Mouse (Mus musculus): ENCODE results near the gene Bin2. TPM values are rescaled to one million over a fixed set of nuclear protein-coding genes. Genes with fewer than 3 reads are reported as not detected.

The Bin2 gene
- polyA plus RNA-seq, 1 experiment from 2014 or later: not detected

DNA sequence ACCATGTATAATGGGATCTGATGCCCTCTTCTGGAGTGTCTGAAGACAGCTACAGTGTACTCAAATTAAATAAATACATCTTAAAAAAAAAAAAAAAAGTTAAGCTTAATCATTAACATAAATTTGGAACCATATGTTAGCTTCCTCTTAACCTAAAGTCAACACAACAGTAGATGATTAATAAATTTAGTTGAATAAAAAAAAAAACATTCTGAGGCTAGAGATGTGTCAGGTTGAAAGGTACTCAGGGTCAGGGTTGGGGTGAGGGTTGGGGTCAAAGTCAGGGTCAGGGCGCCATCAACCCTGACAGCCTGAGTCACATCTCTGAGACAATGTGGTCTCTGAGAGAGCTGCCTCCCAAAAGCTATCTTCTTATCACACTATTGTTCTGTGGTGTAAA lies 15.1 kb downstream of the Bin2 start:
- no peaks in the 10 kb centered on the region for H3K27me3 ChIP-seq
- CTCF ChIA-PET: interaction anchor here (2.0 to 2.9 kb wide), 2 partner anchors 9 to 12 kb away, joined by 4 to 9 read pairs; no protein-coding TSS in a partner anchor
- DNase-seq (ENCODE audit: low read depth, low spot score) (no peak), ATAC-seq (no peak)
- TF ChIP-seq CTCF (IDR thresholded peaks at IDR 0.05): no peak
- in situ Hi-C loops (cut with MboI; ENCODE audit: low pct_unique_long_range_greater_than_20kb): no loop called here
- POLR2A ChIA-PET: interaction anchor here (0.6 kb wide), 2 partner anchors 160 to 488 kb away, joined by 3 read pairs; no protein-coding TSS in a partner anchor

DNA sequence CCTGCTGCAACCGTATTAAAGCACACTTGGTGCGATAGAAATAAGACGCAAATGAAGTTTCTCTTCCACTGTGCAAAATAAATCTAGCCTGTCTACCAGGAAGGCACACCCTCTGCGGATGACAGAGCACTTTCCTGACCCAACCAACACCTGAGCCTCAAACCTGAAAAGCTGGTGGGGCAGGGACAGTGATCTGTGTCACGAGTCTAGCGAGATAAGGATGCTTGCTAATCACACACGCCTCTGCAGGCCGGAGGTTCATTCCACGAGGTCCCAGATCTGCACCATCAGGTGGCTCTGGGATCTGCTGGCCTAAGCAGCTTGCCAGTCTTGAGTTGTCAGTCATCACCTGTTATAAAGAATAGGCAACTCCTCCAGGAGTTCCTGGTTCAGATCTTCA lies 17.7 kb downstream of the Bin2 start:
- TF ChIP-seq CTCF (IDR thresholded peaks at IDR 0.05): no peak
- H3K27me3 ChIP-seq: no peaks in the 10 kb centered on the region
- DNase-seq (ENCODE audit: low read depth, low spot score) (no peak), ATAC-seq (no peak)
- in situ Hi-C loops (cut with MboI; ENCODE audit: low pct_unique_long_range_greater_than_20kb): no loop called here
- CTCF ChIA-PET: interaction anchor here (0.8 to 1.8 kb wide), 3 partner anchors 8 to 49 kb away, joined by 3 read pairs; no protein-coding TSS in a partner anchor
- POLR2A ChIA-PET: interaction anchor here (1.2 kb wide), 1 partner anchor 13 kb away, joined by 3 read pairs; no protein-coding TSS in a partner anchor

DNA sequence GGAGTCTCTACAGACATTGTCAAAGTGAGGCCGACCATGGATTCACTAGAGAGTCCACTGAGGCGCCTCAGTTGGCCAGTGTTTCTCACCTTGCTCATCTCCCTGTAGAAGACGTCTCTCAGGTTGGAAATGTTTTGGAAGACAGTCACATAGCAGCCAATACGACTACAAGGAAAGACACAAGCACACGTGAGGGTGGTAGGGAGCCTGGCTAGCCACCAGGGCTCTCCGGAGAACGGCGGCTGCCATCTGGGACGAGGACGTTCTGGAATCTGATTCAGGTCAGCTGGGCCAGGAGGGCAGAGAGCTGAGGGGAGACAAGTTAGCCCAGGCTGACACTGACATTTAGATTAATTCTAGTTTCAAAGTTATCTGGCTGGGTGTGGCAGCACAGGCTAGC lies 19.2 kb downstream of the Bin2 start:
- in situ Hi-C loops (cut with MboI; ENCODE audit: low pct_unique_long_range_greater_than_20kb): no loop called here
- no peaks in the 10 kb centered on the region for H3K27me3 ChIP-seq
- ATAC-seq: no peak
- TF ChIP-seq CTCF (IDR thresholded peaks at IDR 0.05): no peak
- CTCF ChIA-PET: interaction anchor here (1.1 kb wide), 1 partner anchor 25 kb away, joined by 3 read pairs; no protein-coding TSS in a partner anchor
- POLR2A ChIA-PET: no interaction called here
- DNase-seq (ENCODE audit: low read depth, low spot score): no peak

DNA sequence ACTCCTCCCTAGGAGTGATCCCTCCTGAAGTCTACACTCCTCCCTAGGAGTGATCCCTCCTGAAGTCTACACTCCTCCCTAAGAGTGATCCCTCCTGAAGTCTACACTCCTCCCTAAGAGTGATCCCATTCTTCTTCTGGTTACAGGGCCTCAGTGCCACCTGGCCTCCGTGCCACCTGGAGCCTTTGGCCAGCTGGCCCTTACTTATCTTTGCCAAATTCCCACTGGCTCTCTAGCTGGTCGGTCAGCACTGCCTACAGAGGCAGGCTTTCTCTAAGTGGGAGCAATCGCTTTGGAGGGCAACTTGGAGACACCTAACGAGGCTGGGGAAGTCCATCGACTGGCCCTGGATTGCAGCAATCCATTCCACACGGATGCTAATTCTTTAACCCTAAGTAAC lies 23.2 kb downstream of the Bin2 start:
- no peak for DNase-seq (ENCODE audit: low read depth, low spot score)
- CTCF ChIA-PET: interaction anchor here (1.2 kb wide), 1 partner anchor 22 kb away, joined by 3 read pairs; no protein-coding TSS in a partner anchor
- TF ChIP-seq CTCF (IDR thresholded peaks at IDR 0.05): no peak
- ATAC-seq: no peak
- POLR2A ChIA-PET: no interaction called here
- H3K27me3 ChIP-seq: no peaks in the 10 kb centered on the region
- in situ Hi-C loops (cut with MboI; ENCODE audit: low pct_unique_long_range_greater_than_20kb): no loop called here

DNA sequence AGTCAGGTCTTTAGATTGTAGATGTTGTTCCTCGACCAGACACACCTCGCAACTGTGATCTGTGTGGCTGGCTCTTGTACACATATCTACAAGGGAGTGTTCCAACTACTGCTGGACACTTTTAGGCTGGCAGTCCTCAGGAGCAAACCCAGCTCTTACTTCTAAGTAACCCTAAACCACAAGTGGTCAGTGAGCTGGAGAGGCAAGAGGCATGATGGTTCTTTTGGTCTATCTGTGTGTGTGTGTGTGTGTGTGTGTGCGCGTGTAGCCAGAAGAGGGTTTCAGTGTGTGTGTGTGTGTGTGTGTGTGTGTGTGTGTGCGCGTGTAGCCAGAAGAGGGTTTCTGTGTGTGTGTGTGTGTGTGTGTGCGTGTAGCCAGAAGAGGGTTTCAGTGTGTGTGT lies 26.9 kb downstream of the Bin2 start:
- DNase-seq (ENCODE audit: low read depth, low spot score) (no peak), ATAC-seq (no peak)
- in situ Hi-C loops (cut with MboI; ENCODE audit: low pct_unique_long_range_greater_than_20kb): no loop called here
- H3K27me3 ChIP-seq: no peaks in the 10 kb centered on the region
- ChIA-PET POLR2A (no interaction called here), CTCF (interaction anchor here (1.5 kb wide), 1 partner anchor 18 kb away, joined by 4 read pairs; no protein-coding TSS in a partner anchor)
- no peak for TF ChIP-seq CTCF (IDR thresholded peaks at IDR 0.05)

DNA sequence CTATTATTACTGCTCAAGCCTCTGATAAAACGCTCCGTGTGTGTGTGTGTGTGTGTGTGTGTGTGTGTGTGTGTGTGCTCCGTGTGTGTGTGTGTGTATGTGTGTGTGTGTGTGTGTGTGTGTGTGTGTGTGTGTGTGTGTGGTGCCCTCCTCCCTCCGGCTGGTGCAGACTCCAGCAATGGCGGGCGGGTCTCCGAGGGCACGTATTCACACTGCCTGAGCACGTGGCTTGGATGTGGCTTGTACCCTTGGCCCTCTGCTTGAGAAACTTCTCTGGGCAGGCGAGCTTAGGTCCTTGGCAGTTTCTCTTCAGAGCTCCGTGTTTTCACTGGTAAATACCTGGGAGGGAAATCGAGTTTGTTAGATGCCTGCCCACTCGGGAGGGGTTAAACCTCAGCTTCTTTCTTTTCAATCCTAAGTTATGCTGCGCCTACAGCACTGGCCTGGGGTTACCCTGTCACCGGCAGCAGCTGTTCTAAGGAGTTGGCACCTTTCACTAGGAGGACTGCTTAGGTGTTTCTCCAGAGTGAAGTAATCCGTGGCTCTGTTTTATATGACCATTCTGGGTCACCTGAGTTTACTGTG lies 28.0 kb downstream of the Bin2 start:
- ATAC-seq: no peak
- ChIA-PET CTCF (interaction anchor here (0.6 to 1.5 kb wide), 2 partner anchors 19 to 114 kb away, joined by 3 to 4 read pairs; no protein-coding TSS in a partner anchor), POLR2A (interaction anchor here (0.6 to 0.7 kb wide), 3 partner anchors 8 to 27 kb away, joined by 3 to 5 read pairs (median 4); no protein-coding TSS in a partner anchor)
- in situ Hi-C loops (cut with MboI; ENCODE audit: low pct_unique_long_range_greater_than_20kb): no loop called here
- no peaks in the 10 kb centered on the region for H3K27me3 ChIP-seq
- DNase-seq (ENCODE audit: low read depth, low spot score): no peak
- TF ChIP-seq CTCF (IDR thresholded peaks at IDR 0.05): no peak

DNA sequence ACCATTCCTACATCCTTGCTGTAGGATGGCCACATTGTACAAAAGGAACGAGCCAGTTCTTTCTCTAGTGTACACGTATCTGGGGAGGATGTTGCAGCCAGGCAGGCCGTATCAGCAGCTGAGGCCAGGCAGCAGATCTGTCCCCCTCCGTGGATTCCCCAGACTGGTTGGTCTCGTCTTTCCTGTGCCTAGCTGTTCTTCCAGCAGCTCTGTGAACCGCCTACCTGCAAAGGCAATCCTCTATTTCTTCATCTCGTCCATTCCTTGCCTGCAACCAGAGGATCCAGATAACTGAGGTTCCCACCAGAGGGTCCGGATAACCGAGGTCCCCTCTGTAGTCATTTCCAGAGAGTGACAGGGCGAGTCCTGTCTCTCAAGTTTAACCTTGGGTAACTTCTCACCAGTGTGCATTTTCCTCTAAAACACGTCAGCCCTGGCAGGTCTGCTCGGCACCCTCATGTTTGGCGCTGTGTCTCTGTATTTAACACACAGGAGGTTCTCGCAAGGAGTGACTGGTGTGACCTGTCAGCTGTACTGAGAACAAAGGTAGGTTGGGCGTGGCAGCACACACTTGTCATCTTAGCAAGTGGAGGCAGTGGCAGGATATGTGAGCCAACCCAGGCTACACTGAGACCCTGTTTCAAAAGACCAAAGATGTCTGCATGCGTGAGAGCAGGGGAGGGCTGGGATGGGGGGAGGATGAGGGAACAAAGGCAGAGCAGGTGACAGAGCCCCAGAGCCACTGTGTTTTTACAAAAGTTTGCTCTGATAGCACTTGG lies 29.2 kb downstream of the Bin2 start:
- ChIA-PET CTCF (interaction anchor here (0.6 kb wide), 1 partner anchor 115 kb away, joined by 3 read pairs; no protein-coding TSS in a partner anchor), POLR2A (interaction anchor here (0.6 to 0.7 kb wide), 3 partner anchors 9 to 26 kb away, joined by 3 to 5 read pairs (median 4); no protein-coding TSS in a partner anchor)
- in situ Hi-C loops (cut with MboI; ENCODE audit: low pct_unique_long_range_greater_than_20kb): no loop called here
- no peaks in the 10 kb centered on the region for H3K27me3 ChIP-seq
- DNase-seq (ENCODE audit: low read depth, low spot score) (no peak), ATAC-seq (no peak)
- TF ChIP-seq CTCF (IDR thresholded peaks at IDR 0.05): no peak

DNA sequence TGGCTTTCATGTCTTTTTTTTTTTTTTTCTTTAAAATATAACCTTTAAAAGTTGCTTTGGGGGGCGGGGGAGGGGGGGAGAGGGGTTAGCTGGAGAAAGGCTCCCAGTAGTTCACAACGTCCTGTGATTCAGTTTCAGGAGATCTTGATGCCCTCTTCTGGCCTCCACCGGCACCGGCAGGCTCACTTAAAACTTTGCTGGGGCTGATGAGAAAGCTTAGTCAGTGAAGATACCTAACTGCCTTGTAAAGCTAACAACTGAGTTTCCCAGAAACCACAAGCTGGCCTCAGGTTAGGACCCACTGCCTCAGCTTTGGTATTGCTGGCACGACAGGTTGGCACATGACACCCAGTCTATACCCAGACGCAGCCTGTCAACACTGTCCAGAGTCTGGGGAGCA lies 31.7 kb downstream of the Bin2 start:
- H3K27me3 ChIP-seq: no peaks in the 10 kb centered on the region
- in situ Hi-C loops (cut with MboI; ENCODE audit: low pct_unique_long_range_greater_than_20kb): no loop called here
- ATAC-seq (no peak), DNase-seq (ENCODE audit: low read depth, low spot score) (no peak)
- CTCF ChIA-PET: interaction anchor here (1.3 kb wide), 1 partner anchor 31 kb away, joined by 4 read pairs; no protein-coding TSS in a partner anchor
- POLR2A ChIA-PET: interaction anchor here (0.5 to 0.6 kb wide), 2 partner anchors 147 to 285 kb away, joined by 3 read pairs; no protein-coding TSS in a partner anchor
- TF ChIP-seq CTCF (IDR thresholded peaks at IDR 0.05): no peak

DNA sequence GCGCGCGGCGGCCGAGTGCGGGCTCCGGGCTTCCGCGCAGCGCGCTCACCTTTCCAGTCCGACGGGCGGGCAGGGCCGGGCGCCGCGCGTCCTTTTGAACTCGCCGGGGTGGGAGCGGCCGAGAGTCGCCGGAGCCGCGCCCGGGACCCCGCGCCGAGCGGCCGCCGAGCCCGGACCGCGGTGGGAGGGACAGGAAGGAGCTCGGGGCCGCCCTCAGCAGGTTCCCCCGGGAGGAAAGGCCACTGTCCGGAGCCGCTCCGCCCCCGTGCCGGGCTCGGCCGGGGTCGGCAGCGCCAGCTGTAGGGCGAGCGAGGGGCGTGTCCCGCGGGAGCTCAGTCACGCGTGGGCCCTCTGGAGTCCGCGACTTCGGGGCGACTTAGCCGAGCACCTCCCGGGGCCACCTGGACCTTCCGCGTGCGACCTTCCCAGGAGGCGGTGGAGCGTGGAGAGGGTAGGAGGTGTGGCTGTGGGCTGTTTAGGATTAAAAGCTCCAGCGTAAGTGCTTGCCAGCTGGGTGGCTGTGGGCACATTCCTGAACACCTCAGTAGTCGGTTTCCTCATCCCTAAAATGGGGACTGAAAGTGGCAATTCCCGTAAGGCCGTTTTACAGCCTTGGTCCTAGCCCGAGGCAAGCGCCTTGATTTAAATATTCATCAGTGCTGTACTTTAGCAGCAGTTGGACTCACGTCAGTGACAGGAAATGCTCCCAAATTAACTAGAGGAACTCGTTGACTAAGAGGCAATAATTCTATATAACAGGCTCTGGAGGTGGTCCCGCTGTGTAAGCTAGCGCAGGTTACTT lies 32.5 kb downstream of the Bin2 start, which contains the start of gene Smagp:
Gene Smagp (minus strand): TSS at position 241 of the 802 bp plus-strand sequence.
- no peaks in the 10 kb centered on the region for H3K27me3 ChIP-seq
- ATAC-seq (peak; percentile 49), DNase-seq (ENCODE audit: low read depth, low spot score) (no peak)
- TF ChIP-seq CTCF (IDR thresholded peaks at IDR 0.05): no peak
- ChIA-PET CTCF (interaction anchor here (1.3 kb wide), 1 partner anchor 30 kb away, joined by 4 read pairs; no protein-coding TSS in a partner anchor), POLR2A (interaction anchor here (0.6 kb wide), 1 partner anchor 146 kb away, joined by 3 read pairs; no protein-coding TSS in a partner anchor)
- in situ Hi-C loops (cut with MboI; ENCODE audit: low pct_unique_long_range_greater_than_20kb): no loop called here

All from Patski (cell line).